Mouse (Mus musculus) intestine, embryonic 16.5 days (tissue): ENCODE results near the gene Bub1b. TPM values are rescaled to one million over a fixed set of nuclear protein-coding genes. Genes with fewer than 3 reads are reported as not detected.
"Not testable (repeated sequence)": the region's sequence is repeated elsewhere in the genome, so short reads cannot be mapped to it uniquely, and the experiment has no call there.

ENCODE experiments used
- ATAC-seq: fragments of 200-750 bp; cut with Nextera tagmentation; 2 replicates; pipeline ENCODE4 v1.8.0; 2017; ENCODE audit warnings: moderate TSS enrichment, moderate library complexity
- H3K27ac ChIP-seq: fragments of 300-500 bp; sonication (generic); 2 replicates; pipeline ENCODE4 v1.5.1; 2014; ENCODE audit warnings: mild to moderate bottlenecking, low read length
- H3K27me3 ChIP-seq: fragments of 300-500 bp; sonication (generic); replicated peaks from 2 replicates; pipeline ENCODE4 v1.6.1; 2014; ENCODE audit warnings: low read length, control low read depth, mixed read lengths; ENCODE audit not compliant: control insufficient read depth, insufficient read depth
- H3K36me3 ChIP-seq: fragments of 300-500 bp; sonication (generic); 2 replicates; pipeline ENCODE4 v1.6.1; 2014; ENCODE audit warnings: low read length, control low read depth; ENCODE audit not compliant: control insufficient read depth, insufficient read depth
- H3K4me1 ChIP-seq: fragments of 300-500 bp; sonication (generic); 2 replicates; pipeline ENCODE4 v1.6.1; 2014; ENCODE audit warnings: low read length, control low read depth, mixed read lengths; ENCODE audit not compliant: control insufficient read depth, insufficient read depth
- H3K4me2 ChIP-seq: fragments of 300-500 bp; sonication (generic); 2 replicates; pipeline ENCODE4 v1.6.1; 2014; ENCODE audit warnings: low read depth, low read length, control low read depth
- H3K4me3 ChIP-seq: fragments of 300-500 bp; sonication (generic); 2 replicates; pipeline ENCODE4 v1.5.1; 2014; ENCODE audit warnings: mild to moderate bottlenecking, low read length
- H3K9ac ChIP-seq: fragments of 300-500 bp; sonication (generic); 2 replicates; pipeline ENCODE4 v1.6.1; 2014; ENCODE audit warnings: low read depth, low read length
- H3K9me3 ChIP-seq: fragments of 300-500 bp; sonication (generic); 2 replicates; pipeline ENCODE4 v1.6.1; 2016; ENCODE audit warnings: low read length, control low read depth; ENCODE audit not compliant: control insufficient read depth
- WGBS: fragments of 180-500 bp; shearing (Covaris S2); extraction: QIAGEN DNeasy Blood & Tissue Kit; methylation state at CpG from one replicate; pipeline ENCODE4 v1.1.7; 2014; 5-methylcytosine and 5-hydroxymethylcytosine counted together
- polyA plus RNA-seq: library from polyadenylated mRNA; unstranded; fragments of >200 nt; fragmentation: Nextera tagmentation; extraction: Ambion mirVana; gene quantifications from 2 replicates; pipeline ENCODE4 v1.2.1, GENCODE M21; 2015

Gene Bub1b
- polyA plus RNA-seq, 1 experiment from 2014 or later: 63.6 TPM

DNA sequence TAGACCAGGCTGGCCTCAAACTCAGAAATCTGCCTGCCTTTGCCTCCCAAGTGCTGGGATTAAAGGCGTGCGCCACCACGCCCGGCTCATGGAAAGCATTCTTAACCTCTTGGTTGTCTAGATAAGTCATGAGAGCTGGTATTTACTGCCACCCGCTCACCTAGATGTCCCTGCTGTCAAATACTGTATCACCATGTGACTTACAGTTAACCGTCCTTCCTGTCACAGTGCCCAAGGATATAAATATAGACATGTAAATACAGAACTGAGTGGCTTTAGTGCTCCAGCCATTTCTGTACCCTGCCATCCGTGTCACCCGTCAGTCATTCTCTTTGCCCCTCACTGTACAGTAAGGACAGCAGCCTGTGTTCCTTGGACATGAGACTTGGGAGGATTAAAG, 40.7 kb downstream of the Bub1b start:
- no peaks in the 10 kb centered on the region for H3K27me3 ChIP-seq
- H3K9ac ChIP-seq: no peak overlapping the region
- no peaks in the 10 kb centered on the region for H3K9me3 ChIP-seq
- 89% methylated on average over 8 of the region's 8 CpGs for WGBS
- no peak overlapping the region for H3K27ac ChIP-seq
- ATAC-seq: no peak
- no peak overlapping the region for H3K4me2 ChIP-seq
- H3K4me3 ChIP-seq: no peak overlapping the region
- peaks cover 22% of the 10 kb centered on the region; the same call in 1 of the 2 replicates for H3K36me3 ChIP-seq
- no peaks in the 10 kb centered on the region for H3K4me1 ChIP-seq

DNA sequence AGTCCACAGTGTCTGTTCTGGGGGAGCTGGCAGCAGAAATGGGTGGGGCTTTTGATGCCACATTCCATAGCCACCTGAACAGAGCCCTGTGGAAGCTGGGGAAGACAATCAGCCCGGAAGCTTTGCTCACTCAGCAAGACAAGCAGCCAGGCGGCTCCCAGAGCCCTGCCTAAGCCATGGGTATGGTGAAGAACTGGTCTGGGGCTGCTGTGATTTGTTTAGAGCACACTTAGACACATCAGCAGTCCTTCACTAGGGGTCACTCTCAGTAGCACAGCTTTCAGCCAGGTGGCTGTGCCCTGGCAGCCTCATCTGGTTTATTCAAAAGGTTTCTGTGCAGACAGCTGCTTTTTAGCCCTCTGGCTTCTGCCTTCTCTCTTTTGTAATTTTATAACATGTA, 43.1 kb downstream of the Bub1b start:
- no peaks in the 10 kb centered on the region for H3K27me3 ChIP-seq

DNA sequence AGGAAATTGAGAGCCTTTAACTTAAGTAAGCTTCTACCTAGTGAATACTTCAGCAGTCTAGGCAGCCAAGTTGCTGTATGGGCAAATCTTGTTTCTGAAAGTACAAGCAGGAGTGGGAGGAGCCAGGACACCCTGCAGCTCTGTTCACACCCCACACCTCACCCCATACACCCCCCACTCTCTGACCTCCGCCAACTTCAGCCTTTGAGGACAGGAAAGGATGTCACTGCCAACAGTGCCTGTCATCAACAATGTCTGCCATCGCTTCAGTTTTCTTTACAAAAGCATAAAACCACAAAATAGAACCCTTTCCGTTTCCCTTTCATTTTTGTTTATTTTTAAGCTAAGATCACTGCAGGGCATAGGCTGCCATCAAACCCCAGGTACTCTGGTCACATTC, 44.4 kb downstream of the Bub1b start:
- no peaks in the 10 kb centered on the region for H3K27me3 ChIP-seq
- no peak overlapping the region for H3K27ac ChIP-seq
- no peak for ATAC-seq
- H3K4me2 ChIP-seq: no peak overlapping the region
- 0 out of 2 replicates have a peak, but pooled peaks cover 8% of the 10 kb centered on the region for H3K36me3 ChIP-seq
- H3K4me1 ChIP-seq: no peaks in the 10 kb centered on the region
- 72% methylated on average over 3 of the region's 3 CpGs for WGBS
- H3K4me3 ChIP-seq: no peak overlapping the region
- no peak overlapping the region for H3K9ac ChIP-seq
- no peaks in the 10 kb centered on the region for H3K9me3 ChIP-seq

More for the DNA sequence above, 43.1 kb downstream of the Bub1b start:
- Histone ChIP-seq H3K27ac (no peak overlapping the region), H3K4me2 (no peak overlapping the region), H3K36me3 (0 out of 2 replicates have a peak, but pooled peaks cover 8% of the 10 kb centered on the region), H3K4me1 (no peaks in the 10 kb centered on the region), H3K9ac (no peak overlapping the region), H3K9me3 (no peaks in the 10 kb centered on the region), H3K4me3 (no peak overlapping the region)
- WGBS: 52% methylated on average over 2 of the region's 2 CpGs
- ATAC-seq: no peak

DNA sequence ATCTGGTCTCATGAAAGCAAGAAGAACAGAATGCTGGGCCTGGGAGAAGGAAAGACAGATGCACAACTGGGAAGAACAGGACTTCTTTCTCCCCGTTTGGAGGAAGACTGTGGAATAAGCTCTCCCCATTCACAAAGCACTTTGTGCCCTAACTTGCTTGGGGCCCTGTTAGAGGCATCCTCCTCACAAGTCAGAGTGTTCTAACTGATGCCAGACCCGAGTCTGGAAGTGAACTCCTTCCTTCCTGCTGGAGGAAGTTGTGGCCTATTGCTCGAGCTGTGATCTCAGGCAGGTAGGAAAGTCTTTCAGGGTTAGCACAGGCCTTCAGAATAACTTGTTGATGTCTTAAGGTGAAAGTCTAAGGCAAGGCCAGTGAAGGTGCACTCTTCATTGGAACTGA, 44.9 kb downstream of the Bub1b start:
- WGBS: 62% methylated on average over 3 of the region's 3 CpGs
- 0 out of 2 replicates have a peak, but pooled peaks cover 8% of the 10 kb centered on the region for H3K36me3 ChIP-seq

DNA sequence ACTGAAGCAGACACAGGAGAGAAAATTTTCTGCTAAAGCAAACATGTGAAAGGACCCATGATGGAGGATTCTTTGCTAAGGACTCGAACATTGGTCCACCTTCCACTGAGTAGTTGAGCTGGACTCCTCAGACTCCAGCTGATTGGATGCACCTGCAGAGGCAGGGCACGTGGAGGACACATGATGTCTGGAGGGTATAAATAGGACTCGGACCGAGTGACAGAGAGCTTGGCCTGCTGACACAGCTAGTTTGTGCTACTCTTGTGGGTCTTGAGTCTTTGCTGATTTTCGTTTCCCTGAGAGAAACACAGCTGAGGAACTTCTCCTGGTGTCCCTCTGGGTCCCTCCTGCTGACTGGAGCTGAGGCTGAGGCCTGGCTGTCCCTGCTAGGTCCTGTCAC, 48.7 kb downstream of the Bub1b start:
- H3K9me3 ChIP-seq: no peaks in the 10 kb centered on the region
- no peaks in the 10 kb centered on the region for H3K4me1 ChIP-seq
- no peaks in the 10 kb centered on the region for H3K27me3 ChIP-seq
- H3K4me2 ChIP-seq: no peak overlapping the region
- no peak for ATAC-seq
- H3K9ac ChIP-seq: no peak overlapping the region
- no peak overlapping the region for H3K27ac ChIP-seq
- 0 out of 2 replicates have a peak, but pooled peaks cover 1% of the 10 kb centered on the region for H3K36me3 ChIP-seq
- no peak overlapping the region for H3K4me3 ChIP-seq
- WGBS: 88% methylated on average over 5 of the region's 5 CpGs

More for the DNA sequence above, 44.9 kb downstream of the Bub1b start:
- Histone ChIP-seq H3K4me1 (no peaks in the 10 kb centered on the region), H3K4me3 (no peak overlapping the region), H3K4me2 (no peak overlapping the region), H3K9me3 (no peaks in the 10 kb centered on the region), H3K27me3 (no peaks in the 10 kb centered on the region), H3K27ac (no peak overlapping the region), H3K9ac (no peak overlapping the region)
- ATAC-seq: no peak

DNA sequence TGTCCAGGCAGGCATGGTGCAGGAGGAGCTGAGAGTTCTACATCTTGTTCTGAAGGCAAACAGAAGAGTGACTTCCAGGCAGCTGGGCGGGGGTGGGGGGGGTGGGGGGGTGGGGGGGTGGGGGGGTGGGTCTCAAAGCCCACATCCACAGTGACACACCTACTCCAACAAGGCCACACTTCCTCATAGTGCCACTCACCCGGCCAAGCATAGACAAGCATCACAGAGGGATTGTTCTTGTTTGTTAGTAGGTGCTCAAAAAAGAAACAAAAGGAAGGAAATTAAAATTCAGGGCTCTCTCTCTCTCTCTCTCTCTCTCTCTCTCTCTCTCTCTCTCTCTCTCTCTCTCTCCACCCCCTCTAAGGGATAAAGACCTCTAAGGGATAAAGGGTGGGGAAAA, 52.7 kb downstream of the Bub1b start:
- not testable (repeated sequence) for H3K4me3 ChIP-seq, H3K27ac ChIP-seq, H3K9me3 ChIP-seq, H3K4me2 ChIP-seq, H3K9ac ChIP-seq, ATAC-seq, H3K36me3 ChIP-seq, H3K27me3 ChIP-seq, H3K4me1 ChIP-seq
- WGBS: 47% methylated on average over 1 of the region's 2 CpGs

DNA sequence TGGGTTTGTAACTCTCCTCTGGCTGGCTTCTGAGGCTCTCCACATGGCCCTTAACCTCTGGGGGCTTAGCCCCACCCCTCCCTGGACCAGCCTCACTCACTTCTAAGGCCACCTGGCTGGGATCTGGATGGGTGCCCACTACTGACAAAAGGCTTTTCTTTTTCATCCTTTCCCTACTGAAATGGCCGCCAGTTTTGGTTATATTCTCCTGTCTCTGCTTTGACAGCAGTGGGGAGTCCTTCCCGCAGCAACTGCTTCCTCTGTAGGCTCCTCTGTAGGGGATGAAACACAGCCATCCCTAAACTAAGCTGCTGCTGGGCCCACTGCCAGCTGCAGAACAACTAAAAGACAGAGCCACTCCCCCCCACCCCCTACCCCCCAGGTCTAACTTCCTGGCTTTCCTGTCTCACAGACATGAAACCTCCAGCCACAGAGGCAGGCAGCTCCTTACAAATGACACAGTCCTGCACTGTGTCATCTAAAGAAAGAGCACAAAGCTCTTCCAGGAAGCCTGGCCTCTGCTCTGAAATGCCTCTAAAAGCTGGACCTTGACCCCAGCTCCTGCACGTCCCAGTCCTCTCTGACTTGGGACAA, 58.8 kb downstream of the Bub1b start:
- 23% methylated on average over 3 of the region's 3 CpGs for WGBS
- ATAC-seq: peak; percentile 83
- peak overlapping the region; percentile 92 for H3K27ac ChIP-seq
- peak overlapping the region; percentile 24; the same call in 1 of the 2 replicates for H3K9ac ChIP-seq
- no peak overlapping the region for H3K4me3 ChIP-seq
- no peaks in the 10 kb centered on the region for H3K36me3 ChIP-seq
- no peaks in the 10 kb centered on the region for H3K27me3 ChIP-seq
- H3K9me3 ChIP-seq: no peaks in the 10 kb centered on the region
- H3K4me1 ChIP-seq: peaks cover 41% of the 10 kb centered on the region
- H3K4me2 ChIP-seq: 0 out of 2 replicates have a peak overlapping the region, but pooled peaks have one; percentile 6

DNA sequence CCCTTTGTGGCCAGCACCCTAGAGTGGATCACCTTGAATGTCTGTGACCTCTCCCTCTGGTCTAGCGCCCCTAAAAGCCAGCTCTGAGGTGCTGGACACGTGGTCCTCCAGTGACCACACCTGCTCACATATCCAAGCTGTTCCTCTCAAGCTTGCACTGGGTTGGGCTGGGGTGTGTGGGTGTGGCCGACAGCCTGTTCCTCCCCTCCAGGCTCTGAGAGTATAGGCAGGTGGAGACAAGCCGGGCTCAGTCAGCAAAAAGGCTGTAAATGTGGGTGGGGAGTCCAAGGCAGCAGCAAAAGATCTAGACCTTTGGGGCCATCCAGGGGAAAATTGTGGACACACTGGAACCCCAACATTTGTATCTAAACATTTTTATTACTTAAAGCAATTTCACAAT, 60.4 kb downstream of the Bub1b start:
- Histone ChIP-seq H3K27me3 (no peaks in the 10 kb centered on the region), H3K9me3 (no peaks in the 10 kb centered on the region), H3K27ac (no peak overlapping the region; the same call in 1 of the 2 replicates), H3K4me3 (no peak overlapping the region), H3K9ac (no peak overlapping the region), H3K4me2 (no peak overlapping the region), H3K36me3 (no peaks in the 10 kb centered on the region), H3K4me1 (peaks cover 51% of the 10 kb centered on the region)
- 21% methylated on average over 4 of the region's 4 CpGs for WGBS
- peak; percentile 83 for ATAC-seq

DNA sequence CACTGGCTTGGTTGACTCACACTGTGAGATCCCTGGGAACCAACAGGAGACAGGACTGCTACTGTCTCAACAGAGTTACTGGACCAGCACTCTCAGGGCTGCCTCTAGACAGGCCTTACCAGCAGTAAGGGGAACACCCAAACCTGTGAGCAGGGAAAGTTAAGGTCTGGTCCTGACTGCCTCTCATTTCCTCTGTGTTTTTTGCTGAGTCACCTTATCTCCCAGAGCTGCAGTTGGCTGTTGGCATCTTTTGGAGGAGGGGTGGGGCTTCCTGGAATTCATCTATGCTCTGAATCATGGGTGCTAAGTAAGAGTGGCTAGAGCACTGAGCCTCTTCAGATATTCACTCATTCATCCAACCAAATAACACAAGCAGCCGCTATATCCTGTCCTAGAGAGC, 61.1 kb downstream of the Bub1b start:
- no peaks in the 10 kb centered on the region for H3K36me3 ChIP-seq
- WGBS: 57% methylated on average over 1 of the region's 1 CpGs
- no peak overlapping the region for H3K4me3 ChIP-seq
- H3K27me3 ChIP-seq: no peaks in the 10 kb centered on the region
- peak overlapping the region; percentile 65 for H3K27ac ChIP-seq
- no peak overlapping the region for H3K9ac ChIP-seq
- ATAC-seq: peak; percentile 19
- H3K4me2 ChIP-seq: no peak overlapping the region
- H3K4me1 ChIP-seq: peaks cover 56% of the 10 kb centered on the region
- no peaks in the 10 kb centered on the region for H3K9me3 ChIP-seq

DNA sequence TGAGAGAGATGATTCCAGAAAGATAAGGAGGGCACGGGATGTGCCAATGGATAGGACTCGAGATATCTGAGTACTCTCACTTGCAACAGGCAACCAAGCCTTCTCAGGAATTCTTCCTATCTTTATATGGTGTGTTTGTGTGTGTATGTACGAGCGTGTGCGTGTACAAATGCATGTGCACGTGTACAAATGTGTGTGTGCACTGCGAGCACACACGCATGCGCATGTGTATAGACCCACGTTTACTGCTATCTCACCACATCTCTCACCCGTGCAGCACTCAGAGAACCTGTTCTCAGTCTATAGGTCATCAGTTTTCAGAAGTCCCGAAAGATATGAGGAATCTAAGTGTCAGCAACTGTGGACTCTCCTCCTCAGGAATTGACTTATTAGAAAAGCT, 61.5 kb downstream of the Bub1b start:
- Histone ChIP-seq H3K4me1 (peaks cover 57% of the 10 kb centered on the region), H3K27me3 (no peaks in the 10 kb centered on the region), H3K36me3 (no peaks in the 10 kb centered on the region), H3K4me2 (peak overlapping the region; percentile 70), H3K9me3 (no peaks in the 10 kb centered on the region), H3K9ac (0 out of 2 replicates have a peak overlapping the region, but pooled peaks have one; percentile 14), H3K4me3 (0 out of 2 replicates have a peak overlapping the region, but pooled peaks have one; percentile 50), H3K27ac (peak overlapping the region; percentile 65)
- WGBS: 73% methylated on average over 12 of the region's 12 CpGs
- ATAC-seq: no peak
